Mouse (Mus musculus) stomach, postnatal 0 days (tissue): ENCODE results near the gene Nt5dc1.

Experiments used
- CTCF ChIP-seq: IDR thresholded peaks from 2 replicates; pipeline ENCODE4 v1.5.1; 2016; ENCODE audit warnings: antibody characterized with exemption, low read depth, mild to moderate bottlenecking, moderate library complexity
- EP300 ChIP-seq: optimal IDR thresholded peaks from 2 replicates; pipeline ENCODE3; 2016; ENCODE audit warnings: antibody characterized with exemption

DNA sequence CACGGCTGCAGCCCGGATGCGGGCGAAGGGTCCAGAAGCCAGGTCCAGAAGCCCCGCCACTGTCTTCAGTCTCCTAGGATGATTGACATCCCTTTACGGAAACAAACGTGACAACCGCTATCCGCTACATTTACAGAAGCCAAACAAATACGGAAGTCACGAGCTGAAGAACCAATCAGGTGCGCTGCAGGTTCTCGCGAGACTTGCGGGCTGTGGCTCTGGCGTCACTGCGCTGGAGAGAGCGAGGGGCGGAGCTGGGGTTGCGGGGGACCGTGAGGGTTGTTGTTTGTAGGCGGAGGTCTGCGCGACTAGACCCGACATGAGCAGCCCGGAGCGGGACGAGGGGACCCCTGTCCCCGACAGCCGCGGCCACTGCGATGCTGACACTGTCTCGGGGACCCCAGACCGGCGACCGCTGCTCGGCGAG lies 136.4 kb downstream of the Nt5dc1 start, which contains the start of gene Tspyl1:
- TF ChIP-seq CTCF (no peak), EP300 (peak; percentile 99)
